28 mouse cellular contexts compared by ENCODE assay signal in the genomic region with DNA sequence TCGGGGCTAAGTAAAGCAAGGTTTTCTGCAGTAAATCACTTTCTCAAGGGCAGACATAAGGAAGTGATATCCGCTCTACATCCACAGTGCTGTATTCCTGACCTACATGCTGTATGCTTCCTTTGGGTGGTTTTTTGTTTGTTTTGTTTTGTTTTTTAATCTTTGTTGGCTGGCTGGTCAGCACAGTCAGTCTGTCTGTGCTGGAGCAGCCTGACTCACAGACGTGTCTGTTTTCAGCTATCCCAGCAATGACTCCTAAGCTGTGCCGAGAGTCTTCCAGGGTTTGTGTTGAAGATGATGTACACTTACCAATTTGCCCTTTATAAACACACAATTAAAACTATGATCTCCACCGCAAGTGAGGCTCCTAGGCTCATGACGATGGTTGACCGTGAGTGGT. TPM values are rescaled to one million over a fixed set of nuclear protein-coding genes. Genes with fewer than 3 reads are reported as not detected.
A peak's percentile ranks its signal among the peaks of the same experiment; 100 is the strongest.
DNase-seq lines count a peak whose midpoint lies in the region; ATAC-seq and TF ChIP-seq lines count a peak whose summit lies in the region.
"Had no signal": no experiment of that assay in that cellular context is flagged by ENCODE, and none has a peak within 500 bp of the region (broad histone marks: within the 10 kb centered on the region; RNA-seq: fewer than 3 reads in every experiment).

No protein-coding gene starts in this region.

- no peaks in the 10 kb centered on the region for H3K27me3 ChIP-seq in hindbrain, embryonic 14.5 days (ENCODE audit: control insufficient read depth, insufficient read depth, low read length)
- no peaks in the 10 kb centered on the region for H3K27me3 ChIP-seq in hindbrain, embryonic 11.5 days (ENCODE audit: control insufficient read depth, insufficient read depth, low read length)
- H3K27me3 ChIP-seq in embryonic facial prominence, embryonic 15.5 days = no peaks in the 10 kb centered on the region
- H3K27me3 ChIP-seq: liver, embryonic 13.5 days; midbrain, embryonic 15.5 days; stomach, embryonic 15.5 days had no signal

- H3K36me3 ChIP-seq in hindbrain, embryonic 14.5 days (replicated peaks; ENCODE audit: control insufficient read depth, insufficient read depth) = 0 out of 2 replicates have a peak, but pooled peaks cover 2% of the 10 kb centered on the region
- no peaks in the 10 kb centered on the region for H3K36me3 ChIP-seq in hindbrain, embryonic 11.5 days (ENCODE audit: control insufficient read depth, insufficient read depth, low read length)
- no peaks in the 10 kb centered on the region for H3K36me3 ChIP-seq in embryonic facial prominence, embryonic 15.5 days
- H3K36me3 ChIP-seq: liver, embryonic 13.5 days; midbrain, embryonic 15.5 days; stomach, embryonic 15.5 days had no signal

- H3K9me3 ChIP-seq in hindbrain, embryonic 14.5 days (ENCODE audit: control insufficient read depth, low read length) = no peaks in the 10 kb centered on the region
- H3K9me3 ChIP-seq in hindbrain, embryonic 11.5 days (ENCODE audit: control insufficient read depth, low read length) = no peaks in the 10 kb centered on the region
- H3K9me3 ChIP-seq in embryonic facial prominence, embryonic 15.5 days (replicated peaks) = no peaks in the 10 kb centered on the region
- H3K9me3 ChIP-seq: liver, embryonic 13.5 days; midbrain, embryonic 15.5 days; stomach, embryonic 15.5 days had no signal

- no peak for ATAC-seq in hindbrain, embryonic 14.5 days (ENCODE audit: low FRiP score)
- no peak for ATAC-seq in hindbrain, embryonic 11.5 days (ENCODE audit: low FRiP score)
- ATAC-seq in embryonic facial prominence, embryonic 15.5 days (ENCODE audit: insufficient number of reproducible peaks, low FRiP score, low TSS enrichment, low read depth) = no peak
- ATAC-seq: forebrain, embryonic 14.5 days; midbrain, embryonic 15.5 days had no signal

- H3K4me1 ChIP-seq in hindbrain, embryonic 14.5 days (replicated peaks; ENCODE audit: control insufficient read depth, insufficient read depth, low read length) = peaks cover 14% of the 10 kb centered on the region; the same call in 1 of the 2 replicates
- H3K4me1 ChIP-seq in hindbrain, embryonic 11.5 days (replicated peaks; ENCODE audit: control insufficient read depth, insufficient read depth, low read length) = no peaks in the 10 kb centered on the region
- peaks cover 21% of the 10 kb centered on the region for H3K4me1 ChIP-seq in embryonic facial prominence, embryonic 15.5 days

- 91% methylated on average over 7 of the region's 7 CpGs for WGBS in hindbrain, embryonic 14.5 days
- 94% methylated on average over 7 of the region's 7 CpGs for WGBS in hindbrain, embryonic 11.5 days
- WGBS in embryonic facial prominence, embryonic 15.5 days = 75% methylated on average over 7 of the region's 7 CpGs

- H3K4me2 ChIP-seq in hindbrain, embryonic 14.5 days (replicated peaks) = 0 out of 2 replicates have a peak overlapping the region, but pooled peaks have one; percentile 43
- H3K4me2 ChIP-seq in hindbrain, embryonic 11.5 days (replicated peaks; ENCODE audit: low read depth, low read length) = no peak overlapping the region
- H3K4me2 ChIP-seq in embryonic facial prominence, embryonic 15.5 days (replicated peaks) = no peak overlapping the region
- H3K4me2 ChIP-seq: heart, embryonic 11.5 days; liver, embryonic 13.5 days; stomach, embryonic 15.5 days had no signal

- H3K9ac ChIP-seq in hindbrain, embryonic 14.5 days = no peak overlapping the region
- no peak overlapping the region for H3K9ac ChIP-seq in hindbrain, embryonic 11.5 days (ENCODE audit: low read depth, low read length)
- H3K9ac ChIP-seq in embryonic facial prominence, embryonic 15.5 days = no peak overlapping the region
- H3K9ac ChIP-seq: liver, embryonic 13.5 days; midbrain, embryonic 15.5 days; stomach, embryonic 15.5 days had no signal

- no peak overlapping the region for H3K4me3 ChIP-seq in hindbrain, embryonic 14.5 days (replicated peaks; ENCODE audit: low read length)
- no peak overlapping the region for H3K4me3 ChIP-seq in hindbrain, embryonic 11.5 days (ENCODE audit: low read depth, low read length)
- peak overlapping the region; percentile 27; the same call in 1 of the 2 replicates for H3K4me3 ChIP-seq in layer of hippocampus, adult 2 months
- no peak overlapping the region for H3K4me3 ChIP-seq in embryonic facial prominence, embryonic 15.5 days (replicated peaks)
- H3K4me3 ChIP-seq: liver, embryonic 13.5 days; midbrain, embryonic 15.5 days; stomach, embryonic 15.5 days had no signal

- no peak for TF ChIP-seq CTCF in layer of hippocampus, adult 2 months (conservative IDR thresholded peaks at IDR 0.05)

- H3K27ac ChIP-seq in hindbrain, embryonic 14.5 days = no peak overlapping the region
- H3K27ac ChIP-seq in hindbrain, embryonic 11.5 days (ENCODE audit: low read depth, low read length) = no peak overlapping the region
- peak overlapping the region; percentile 93 for H3K27ac ChIP-seq in layer of hippocampus, adult 2 months
- 0 out of 2 replicates have a peak overlapping the region, but pooled peaks have one; percentile 14 for H3K27ac ChIP-seq in embryonic facial prominence, embryonic 15.5 days (replicated peaks)
- H3K27ac ChIP-seq: liver, embryonic 13.5 days; midbrain, embryonic 15.5 days; stomach, embryonic 15.5 days had no signal

- no peak for DNase-seq in hindbrain, embryonic 14.5 days (ENCODE audit: low spot score)
- no peak for DNase-seq in hindbrain, embryonic 11.5 days (ENCODE audit: low spot score)
- no peak for DNase-seq in layer of hippocampus, adult 2 months (ENCODE audit: low spot score in 2 of 2)
- DNase-seq in layer of hippocampus, adult 18-20 months (ENCODE audit: low spot score in 2 of 2) = no peak
- DNase-seq in NIH3T3 (ENCODE audit: low read depth) = peak; percentile 65
- DNase-seq in adrenal gland, postnatal 14 days = no peak
- DNase-seq in embryo, embryonic 11 days = no peak
- DNase-seq: adrenal gland, postnatal 25 days; cerebellum, adult 11-12 months; cerebellum, postnatal 10 days; gastrocnemius, postnatal 14 days; heart, postnatal 4 days; kidney, adult 8-10 months; kidney, postnatal 10 days; liver, embryonic 13.5 days; lung, adult 18-20 months; lung, postnatal 10 days; right cerebral cortex, postnatal 25 days; thymus, postnatal 14 days had no signal

RNA-seq across cellular contexts. Expression of a gene that starts 56.7 kb away (rescaled TPM):
- polyA plus RNA-seq in hindbrain, embryonic 14.5 days (2014; fragmentation: Nextera tagmentation; extraction: Ambion mirVana) = 58.9 and 63.3 TPM in 2 replicates
- 95.1 and 112 TPM in 2 replicates for polyA plus RNA-seq in hindbrain, embryonic 11.5 days (2014; fragmentation: Nextera tagmentation; extraction: Ambion mirVana)
- 10 to 100 TPM; 62.9 to 66.3 TPM for total RNA-seq in layer of hippocampus, adult 2 months (2021)
- 10 to 100 TPM; 44.3 to 52.6 TPM for total RNA-seq in layer of hippocampus, adult 18-20 months (2021)
- polyA plus RNA-seq in embryonic facial prominence, embryonic 15.5 days (2015; fragmentation: Nextera tagmentation; extraction: Ambion mirVana) = 63.5 and 66.1 TPM in 2 replicates
- 17.1 and 20.2 TPM in 2 replicates for total RNA-seq in adrenal gland, postnatal 14 days (2021)

RNA-seq across cellular contexts. Expression of a gene that starts 57.9 kb away (rescaled TPM):
- 0.07 TPM in 1 of 2 replicates, not detected in the other for polyA plus RNA-seq in hindbrain, embryonic 14.5 days (2014; fragmentation: Nextera tagmentation; extraction: Ambion mirVana)
- 0.06 TPM in 1 of 2 replicates, not detected in the other for polyA plus RNA-seq in hindbrain, embryonic 11.5 days (2014; fragmentation: Nextera tagmentation; extraction: Ambion mirVana)
- total RNA-seq in layer of hippocampus, adult 2 months (2021) = 1 to 10 TPM in 1 of 2 experiments, under 1 TPM in 1; 0.54 to 1.0 TPM
- total RNA-seq in layer of hippocampus, adult 18-20 months (2021) = under 1 TPM; 0.25 to 0.46 TPM
- polyA plus RNA-seq in embryonic facial prominence, embryonic 15.5 days (2015; fragmentation: Nextera tagmentation; extraction: Ambion mirVana) = 0.23 TPM in 1 of 2 replicates, not detected in the other
- total RNA-seq in adrenal gland, postnatal 14 days (2021) = 0.11 and 0.19 TPM in 2 replicates
- total RNA-seq: gastrocnemius, postnatal 14 days; granulocyte monocyte progenitor cell, adult 5-6 weeks; MEL had no signal
- polyA plus RNA-seq: embryonic facial prominence, embryonic 11.5 days; forebrain, embryonic 14.5 days; liver, embryonic 13.5 days; neural tube, embryonic 11.5 days had no signal

Comparison
In these comparisons a context has a peak if more than half of its experiments do, and no peak if none do; other contexts are left out.
1. H3K27ac ChIP-seq: peak in layer of hippocampus, adult 2 months (single experiment) and embryonic facial prominence, embryonic 15.5 days (single experiment); none in hindbrain, embryonic 14.5 days (single experiment) and hindbrain, embryonic 11.5 days (single experiment).